Mouse (Mus musculus) heart, postnatal 0 days (tissue): ENCODE data around the gene Npy1r.

Experiments used
- CTCF ChIP-seq: IDR thresholded peaks from 2 replicates; pipeline ENCODE4 v1.5.1; 2016; ENCODE audit warnings: antibody characterized with exemption, control low read depth, low read depth
- EP300 ChIP-seq: IDR thresholded peaks from 2 replicates; pipeline ENCODE4 v1.6.1; 2016; ENCODE audit warnings: antibody characterized with exemption, low read depth

- TF ChIP-seq CTCF (no peak), EP300 (no peak)
These were observed 6.6 kb upstream of the Npy1r start for GRCm38 (mm10) chr8:66690402-66690801.
